Mouse (Mus musculus): ENCODE measurements around the gene Zbtb17. TPM values are rescaled to one million over a fixed set of nuclear protein-coding genes. Genes with fewer than 3 reads are reported as not detected.

Zbtb17 gene
- polyA plus RNA-seq, 1 experiment from 2014 or later = 30.6 TPM

DNA sequence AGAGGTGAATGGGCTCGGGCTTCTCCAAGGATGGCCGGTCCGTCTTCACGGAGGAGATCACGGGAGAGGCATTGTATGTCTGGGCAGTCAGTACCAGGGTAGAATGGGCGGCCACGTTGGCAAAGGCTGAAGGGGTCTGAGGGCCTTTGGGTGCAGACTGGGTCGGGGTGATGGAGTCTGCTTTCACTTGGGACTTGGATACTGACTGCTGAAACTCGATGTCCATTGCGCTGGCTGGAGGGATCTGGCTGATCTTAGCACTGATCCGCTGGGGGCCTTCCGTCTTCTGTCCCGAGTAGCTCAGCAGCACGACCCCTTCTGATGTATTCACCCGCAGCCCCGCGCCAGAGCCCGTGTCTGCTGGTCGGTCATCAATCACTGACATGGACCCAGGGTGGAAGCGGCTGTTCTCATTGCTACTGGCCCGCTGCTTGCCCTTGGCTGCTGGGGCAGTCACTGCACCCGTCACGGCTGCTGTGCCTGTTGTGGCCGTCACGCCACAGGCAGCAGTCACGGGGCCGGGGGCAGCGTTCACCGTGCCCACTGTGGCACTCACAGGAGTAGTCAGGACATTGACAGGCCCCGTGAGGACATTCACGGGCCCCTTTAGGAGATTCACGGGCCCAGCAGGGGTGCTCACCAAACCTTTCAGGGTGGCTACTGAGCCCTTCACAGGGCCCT, 28.3 kb downstream of the Zbtb17 start:
- no peak for TF ChIP-seq CTCF (IDR thresholded peaks at IDR 0.05; ENCODE audit: low read depth)
- WGBS = 70% methylated on average over 32 of the region's 32 CpGs
- Histone ChIP-seq H3K4me1 (ENCODE audit: insufficient read depth) (no peaks in the 10 kb centered on the region), H3K27me3 (ENCODE audit: insufficient read depth, low read length) (no peaks in the 10 kb centered on the region), H3K4me2 (no peak overlapping the region), H3K36me3 (ENCODE audit: insufficient read depth) (peaks cover 98% of the 10 kb centered on the region), H3K9ac (no peak overlapping the region), H3K27ac (ENCODE audit: low read depth) (no peak overlapping the region), H3K9me3 (ENCODE audit: low read depth, low read length) (no peaks in the 10 kb centered on the region), H3K4me3 (ENCODE audit: low read depth, low read length) (no peak overlapping the region)
- no peak for DNase-seq
- no peak for ATAC-seq (ENCODE audit: insufficient read depth)

DNA sequence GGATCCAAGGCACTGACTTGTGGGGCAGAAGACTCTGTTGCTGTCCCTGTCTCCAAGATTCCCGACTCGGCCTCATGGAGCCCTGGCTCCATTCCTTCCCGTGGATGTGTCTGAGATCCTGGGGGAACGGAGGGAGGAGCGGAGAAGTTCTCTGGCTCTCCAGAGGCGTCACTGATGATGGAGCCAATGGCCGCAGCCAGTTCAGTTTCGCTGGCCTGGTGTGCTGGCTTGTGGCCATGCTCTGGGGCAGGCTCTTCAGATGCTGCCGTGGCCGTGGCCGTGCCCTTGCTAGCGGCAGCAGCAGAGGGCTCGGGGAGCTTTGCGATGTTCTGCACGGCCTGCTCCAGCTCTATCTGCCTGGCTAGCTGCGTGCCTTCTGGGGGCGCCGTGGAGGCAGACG, 30.0 kb downstream of the Zbtb17 start:
- TF ChIP-seq CTCF (IDR thresholded peaks at IDR 0.05; ENCODE audit: low read depth) = no peak
- no peaks in the 10 kb centered on the region for H3K9me3 ChIP-seq (ENCODE audit: low read depth, low read length)
- H3K27me3 ChIP-seq (ENCODE audit: insufficient read depth, low read length) = no peaks in the 10 kb centered on the region
- H3K4me2 ChIP-seq = no peak overlapping the region
- WGBS = 75% methylated on average over 19 of the region's 19 CpGs
- DNase-seq (peak; percentile 69), ATAC-seq (ENCODE audit: insufficient read depth) (peak; percentile 42; the same call in 1 of the 2 replicates)
- peaks cover 100% of the 10 kb centered on the region for H3K36me3 ChIP-seq (ENCODE audit: insufficient read depth)
- H3K4me1 ChIP-seq (ENCODE audit: insufficient read depth) = no peaks in the 10 kb centered on the region
- H3K9ac ChIP-seq = no peak overlapping the region
- H3K27ac ChIP-seq (ENCODE audit: low read depth) = no peak overlapping the region
- H3K4me3 ChIP-seq (ENCODE audit: low read depth, low read length) = no peak overlapping the region

DNA sequence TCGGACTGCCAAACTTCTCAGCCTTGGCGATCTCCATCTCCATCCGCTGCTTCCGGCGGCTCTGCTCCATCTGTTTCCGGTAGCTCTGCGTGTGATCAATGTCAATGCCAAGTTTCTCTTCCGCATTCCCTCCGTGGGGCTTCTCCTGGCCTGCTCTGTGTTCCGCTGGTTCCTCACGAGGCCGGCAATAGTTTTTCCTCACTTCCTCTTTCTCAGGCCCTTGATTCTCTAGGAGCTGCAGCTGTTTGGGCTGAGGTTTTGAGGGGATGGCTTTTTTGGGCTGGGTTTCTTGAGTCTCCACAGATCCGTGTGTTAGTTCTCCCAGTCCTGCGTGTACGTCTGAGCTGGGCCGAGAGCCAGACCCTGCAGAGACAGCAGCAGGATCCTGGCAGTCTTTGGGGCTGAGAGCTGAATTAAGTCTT, 33.2 kb downstream of the Zbtb17 start:
- 72% methylated on average over 16 of the region's 16 CpGs for WGBS
- H3K4me3 ChIP-seq (ENCODE audit: low read depth, low read length) = no peak overlapping the region
- H3K9ac ChIP-seq = no peak overlapping the region
- no peak overlapping the region for H3K4me2 ChIP-seq
- peak; percentile 58 for DNase-seq
- no peaks in the 10 kb centered on the region for H3K4me1 ChIP-seq (ENCODE audit: insufficient read depth)
- no peaks in the 10 kb centered on the region for H3K27me3 ChIP-seq (ENCODE audit: insufficient read depth, low read length)
- no peak for TF ChIP-seq CTCF (IDR thresholded peaks at IDR 0.05; ENCODE audit: low read depth)
- H3K27ac ChIP-seq (ENCODE audit: low read depth) = peak overlapping the region; percentile 59; the same call in 1 of the 2 replicates
- H3K36me3 ChIP-seq (ENCODE audit: insufficient read depth) = peaks cover 98% of the 10 kb centered on the region
- ATAC-seq (ENCODE audit: insufficient read depth) = no peak
- no peaks in the 10 kb centered on the region for H3K9me3 ChIP-seq (ENCODE audit: low read depth, low read length)

DNA sequence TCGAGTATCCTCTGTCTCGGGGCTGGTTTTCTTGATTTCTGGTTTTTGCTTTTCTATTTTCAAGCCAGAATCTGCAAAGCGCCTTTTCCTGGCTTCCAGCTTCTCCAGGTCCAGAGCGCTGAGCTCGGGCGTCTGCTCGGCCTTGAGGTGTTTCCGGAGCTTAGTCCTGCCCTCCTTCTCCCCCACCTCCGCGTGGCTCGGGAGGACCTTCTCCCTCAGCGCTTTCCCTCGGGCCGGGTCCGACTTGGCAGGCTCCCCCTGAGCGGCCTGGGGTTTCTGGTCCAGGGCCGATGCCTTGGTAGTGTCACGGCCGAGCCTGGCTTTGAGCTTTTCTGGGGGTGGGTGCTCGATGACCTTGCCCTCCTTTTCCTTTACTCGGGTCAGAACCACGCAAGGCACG, 33.8 kb downstream of the Zbtb17 start:
- TF ChIP-seq CTCF (IDR thresholded peaks at IDR 0.05; ENCODE audit: low read depth) = no peak
- no peak for ATAC-seq (ENCODE audit: insufficient read depth)
- Histone ChIP-seq H3K9ac (no peak overlapping the region), H3K9me3 (ENCODE audit: low read depth, low read length) (no peaks in the 10 kb centered on the region), H3K36me3 (ENCODE audit: insufficient read depth) (peaks cover 98% of the 10 kb centered on the region), H3K4me2 (no peak overlapping the region), H3K27ac (ENCODE audit: low read depth) (peak overlapping the region; percentile 59), H3K4me3 (ENCODE audit: low read depth, low read length) (no peak overlapping the region), H3K27me3 (ENCODE audit: insufficient read depth, low read length) (no peaks in the 10 kb centered on the region), H3K4me1 (ENCODE audit: insufficient read depth) (no peaks in the 10 kb centered on the region)
- no peak for DNase-seq
- 87% methylated on average over 23 of the region's 23 CpGs for WGBS

DNA sequence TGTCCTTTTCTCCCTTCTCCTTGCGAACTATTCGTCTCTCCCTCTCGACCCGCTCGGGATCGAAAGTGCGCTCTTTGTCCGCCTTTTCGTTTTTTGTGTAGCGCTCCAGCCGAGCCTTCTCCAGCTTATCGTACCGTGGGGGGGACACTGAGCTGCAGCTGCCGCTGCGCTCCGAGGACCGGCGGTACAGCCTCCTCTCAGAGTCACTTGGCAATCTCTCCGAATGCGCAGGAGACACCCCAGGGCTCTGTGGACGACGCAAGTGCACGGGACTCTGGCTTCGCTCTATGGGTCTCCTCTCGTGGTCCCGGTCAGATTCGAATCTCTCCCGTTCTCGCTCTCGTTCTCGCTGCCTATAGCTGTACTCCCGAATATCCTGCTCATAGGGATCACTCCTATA, 34.3 kb downstream of the Zbtb17 start:
- TF ChIP-seq CTCF (IDR thresholded peaks at IDR 0.05; ENCODE audit: low read depth) = no peak
- 94% methylated on average over 32 of the region's 32 CpGs for WGBS
- no peaks in the 10 kb centered on the region for H3K4me1 ChIP-seq (ENCODE audit: insufficient read depth)

DNA sequence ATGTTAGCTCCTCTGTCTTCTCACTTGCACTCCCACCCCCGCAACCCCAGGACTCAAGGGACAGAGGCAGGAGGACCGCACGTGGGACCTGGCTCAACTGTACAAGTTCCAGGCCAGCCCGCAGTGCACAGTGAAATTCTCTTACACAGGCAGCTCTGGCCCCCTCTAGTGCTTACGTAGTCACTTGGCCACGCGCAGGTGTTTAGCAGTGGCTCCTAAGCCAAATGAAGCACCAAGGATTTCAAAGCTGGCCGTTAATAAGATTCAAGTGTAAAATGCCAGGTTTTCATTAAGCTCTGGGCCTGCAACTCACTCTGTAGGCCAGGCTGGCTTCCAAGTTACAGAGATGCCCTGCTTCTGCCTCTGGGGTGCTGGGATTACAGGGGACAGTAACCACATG, 35.0 kb downstream of the Zbtb17 start:
- Histone ChIP-seq H3K9me3 (ENCODE audit: low read depth, low read length) (no peaks in the 10 kb centered on the region), H3K4me3 (ENCODE audit: low read depth, low read length) (no peak overlapping the region), H3K27me3 (ENCODE audit: insufficient read depth, low read length) (no peaks in the 10 kb centered on the region), H3K4me2 (no peak overlapping the region), H3K27ac (ENCODE audit: low read depth) (no peak overlapping the region), H3K36me3 (ENCODE audit: insufficient read depth) (peaks cover 98% of the 10 kb centered on the region), H3K4me1 (ENCODE audit: insufficient read depth) (no peaks in the 10 kb centered on the region), H3K9ac (no peak overlapping the region)
- ATAC-seq (ENCODE audit: insufficient read depth) (no peak), DNase-seq (no peak)
- no peak for TF ChIP-seq CTCF (IDR thresholded peaks at IDR 0.05; ENCODE audit: low read depth)
- 89% methylated on average over 8 of the region's 8 CpGs for WGBS

More for the DNA sequence above, 34.3 kb downstream of the Zbtb17 start:
- no peak for ATAC-seq (ENCODE audit: insufficient read depth)
- no peak for DNase-seq
- no peak overlapping the region for H3K4me3 ChIP-seq (ENCODE audit: low read depth, low read length)
- no peak overlapping the region for H3K9ac ChIP-seq
- H3K9me3 ChIP-seq (ENCODE audit: low read depth, low read length) = no peaks in the 10 kb centered on the region
- peak overlapping the region; percentile 59; the same call in 1 of the 2 replicates for H3K27ac ChIP-seq (ENCODE audit: low read depth)
- H3K4me2 ChIP-seq = no peak overlapping the region
- H3K27me3 ChIP-seq (ENCODE audit: insufficient read depth, low read length) = no peaks in the 10 kb centered on the region
- peaks cover 98% of the 10 kb centered on the region for H3K36me3 ChIP-seq (ENCODE audit: insufficient read depth)

DNA sequence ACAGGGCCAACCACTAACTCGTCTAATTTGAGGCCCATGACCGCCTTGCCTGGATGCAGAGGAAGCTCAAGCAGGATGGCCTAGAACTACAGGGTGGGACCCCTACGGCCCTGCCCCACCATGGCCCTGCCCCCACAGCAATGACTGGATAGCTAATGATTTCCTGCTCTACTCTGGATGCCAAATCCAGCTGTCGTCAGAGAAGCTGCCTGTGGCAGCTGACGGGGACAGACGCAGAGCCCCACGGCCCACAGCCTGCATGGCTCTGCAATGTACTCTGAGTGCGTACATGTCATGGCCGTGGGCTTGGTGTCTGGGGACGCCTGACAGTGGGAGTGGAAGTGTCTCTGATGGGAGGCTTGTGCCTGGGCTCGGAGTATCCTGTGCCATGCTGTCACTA, 39.6 kb downstream of the Zbtb17 start:
- H3K27me3 ChIP-seq (ENCODE audit: insufficient read depth, low read length) = no peaks in the 10 kb centered on the region
- H3K4me1 ChIP-seq (ENCODE audit: insufficient read depth) = no peaks in the 10 kb centered on the region
- TF ChIP-seq CTCF (IDR thresholded peaks at IDR 0.05; ENCODE audit: low read depth) = no peak
- H3K9ac ChIP-seq = no peak overlapping the region
- H3K27ac ChIP-seq (ENCODE audit: low read depth) = no peak overlapping the region
- H3K4me3 ChIP-seq (ENCODE audit: low read depth, low read length) = no peak overlapping the region
- peaks cover 96% of the 10 kb centered on the region for H3K36me3 ChIP-seq (ENCODE audit: insufficient read depth)
- DNase-seq (peak; percentile 41), ATAC-seq (ENCODE audit: insufficient read depth) (no peak)
- no peaks in the 10 kb centered on the region for H3K9me3 ChIP-seq (ENCODE audit: low read depth, low read length)
- H3K4me2 ChIP-seq = no peak overlapping the region
- 48% methylated on average over 11 of the region's 11 CpGs for WGBS
